Mouse (Mus musculus) monocyte, adult 2 months (primary cell): ENCODE results near the gene Aff3.

Experiments used
- DNase-seq, 2 experiments: peaks; one replicate each; pipeline ENCODE4 v3.0.0; 2022; ENCODE audit warnings: low spot score in 2 of 2, low read depth in 1 of 2

Gene Aff3

GRCm38 (mm10) chr1:38604611-38605010, 60.1 kb downstream of the Aff3 start:
- DNase-seq, result no peak

GRCm38 (mm10) chr1:38601802-38602508, 62.8 kb downstream of the Aff3 start:
- no peak for DNase-seq

- no peak for DNase-seq
Observed at GRCm38 (mm10) chr1:38595311-38595710, 69.4 kb downstream of the Aff3 start.

- DNase-seq, result no peak
Observed at GRCm38 (mm10) chr1:38594766-38595165, 70.0 kb downstream of the Aff3 start.

GRCm38 (mm10) chr1:38591194-38591593, 73.6 kb downstream of the Aff3 start:
- DNase-seq, result no peak

GRCm38 (mm10) chr1:38588741-38589140, 76.0 kb downstream of the Aff3 start:
- DNase-seq, result no peak

- no peak for DNase-seq
Observed at GRCm38 (mm10) chr1:38582328-38582727, 82.4 kb downstream of the Aff3 start.

- DNase-seq, result no peak
Observed at GRCm38 (mm10) chr1:38580572-38580971, 84.2 kb downstream of the Aff3 start.

GRCm38 (mm10) chr1:38578339-38578738, 86.4 kb downstream of the Aff3 start:
- DNase-seq, result no peak

GRCm38 (mm10) chr1:38567791-38568190, 97.0 kb downstream of the Aff3 start:
- no peak for DNase-seq

GRCm38 (mm10) chr1:38566101-38566678, 98.6 kb downstream of the Aff3 start:
- DNase-seq, result no peak

- no peak for DNase-seq
Observed at GRCm38 (mm10) chr1:38565295-38565777, 99.4 kb downstream of the Aff3 start.

- DNase-seq, result no peak
Observed at GRCm38 (mm10) chr1:38562397-38563199, 102.2 kb downstream of the Aff3 start.

GRCm38 (mm10) chr1:38561331-38561730, 103.4 kb downstream of the Aff3 start:
- DNase-seq, result no peak

GRCm38 (mm10) chr1:38560666-38561065, 104.1 kb downstream of the Aff3 start:
- no peak for DNase-seq

GRCm38 (mm10) chr1:38557615-38558014, 107.1 kb downstream of the Aff3 start:
- DNase-seq, result no peak

- no peak for DNase-seq
Observed at GRCm38 (mm10) chr1:38554546-38554945, 110.2 kb downstream of the Aff3 start.

- no peak for DNase-seq
Observed at GRCm38 (mm10) chr1:38553090-38553489, 111.7 kb downstream of the Aff3 start.

GRCm38 (mm10) chr1:38550579-38550978, 114.2 kb downstream of the Aff3 start:
- DNase-seq, result no peak

GRCm38 (mm10) chr1:38548671-38549661, 115.8 kb downstream of the Aff3 start:
- no peak for DNase-seq

- no peak for DNase-seq
Observed at GRCm38 (mm10) chr1:38547685-38548084, 117.1 kb downstream of the Aff3 start.
